Mouse (Mus musculus) c-Kit-positive CD71-negative TER-119-negative erythroid progenitor cells, embryonic 14.5 days (primary cell): ENCODE results near the gene Gm10801.
"Not testable (repeated sequence)": the region's sequence is repeated elsewhere in the genome, so short reads cannot be mapped to it uniquely, and the experiment has no call there.

ENCODE experiments used
- DNase-seq: peaks from one replicate; pipeline ENCODE4 v3.0.0-alpha.2; 2013; ENCODE audit warnings: low read depth

Gm10801 gene

GRCm38 (mm10) chr2:98661937-98662336, at the start of gene Gm10801:
Gene Gm10801, plus strand, starts transcription at chr2:98662237.
- not testable (repeated sequence) for DNase-seq

GRCm38 (mm10) chr2:98667201-98667600, 5.2 kb downstream of the Gm10801 start, which contains the start of gene Gm10800:
Gene Gm10800, minus strand, starts transcription at chr2:98667301.
- not testable (repeated sequence) for DNase-seq

- no peak for DNase-seq
Measured at GRCm38 (mm10) chr2:98697533-98697932, 35.5 kb downstream of the Gm10801 start.
